Mouse (Mus musculus) thymus, postnatal 10 days (tissue): ENCODE data around the gene Sardh.

Experiments used
- DNase-seq, 2 experiments: peaks; one replicate each; pipeline ENCODE4 v3.0.0; 2021; ENCODE audit warnings: low spot score in 2 of 2

The Sardh gene

DNA sequence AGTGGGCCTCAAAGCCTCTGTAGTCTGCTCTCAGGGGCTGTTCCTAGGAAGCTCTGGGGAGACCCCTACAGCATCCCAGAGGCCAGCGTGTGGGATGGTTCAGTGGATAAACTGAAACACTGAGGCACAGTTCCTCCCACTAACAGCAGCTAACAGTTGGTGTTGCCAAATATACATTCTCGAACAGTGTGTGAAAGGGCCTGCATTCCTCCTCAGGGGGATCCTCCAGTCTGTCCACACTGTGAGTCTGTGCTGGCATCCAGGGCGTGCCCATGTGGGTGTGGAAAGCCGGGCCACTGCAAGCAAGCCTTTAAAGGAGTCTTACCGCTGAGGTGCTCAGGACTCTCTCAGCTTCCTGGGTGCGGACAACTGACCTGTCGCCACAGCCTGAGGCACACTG is 21.6 kb downstream of the Sardh start:
- no peak for DNase-seq

DNA sequence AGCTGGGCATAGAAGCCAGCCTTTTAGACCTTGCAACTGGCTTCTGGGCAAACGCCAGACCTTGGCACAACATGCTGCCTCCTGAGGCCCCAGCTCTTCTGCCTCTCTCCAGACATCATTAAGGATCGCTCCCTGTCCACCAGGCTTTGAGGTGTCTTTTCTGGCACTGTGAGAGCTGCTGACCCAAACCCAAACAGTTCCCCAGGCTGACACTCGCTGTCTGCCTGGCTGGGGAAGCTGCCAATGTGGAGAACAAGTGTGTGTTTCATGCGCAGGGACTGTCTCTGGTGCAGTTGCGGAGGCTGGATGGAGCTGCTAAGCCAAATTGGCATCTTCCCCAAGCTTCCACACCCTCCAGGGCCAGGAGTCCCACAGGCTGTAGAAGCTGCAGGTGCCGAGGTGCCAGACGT is 25.1 kb downstream of the Sardh start:
- DNase-seq = no peak

GRCm38 (mm10) chr2:27218569-27218968 is 29.6 kb downstream of the Sardh start:
- no peak for DNase-seq

GRCm38 (mm10) chr2:27218121-27218544 is 30.0 kb downstream of the Sardh start:
- no peak for DNase-seq

GRCm38 (mm10) chr2:27215537-27215936 is 32.6 kb downstream of the Sardh start:
- DNase-seq = no peak

DNA sequence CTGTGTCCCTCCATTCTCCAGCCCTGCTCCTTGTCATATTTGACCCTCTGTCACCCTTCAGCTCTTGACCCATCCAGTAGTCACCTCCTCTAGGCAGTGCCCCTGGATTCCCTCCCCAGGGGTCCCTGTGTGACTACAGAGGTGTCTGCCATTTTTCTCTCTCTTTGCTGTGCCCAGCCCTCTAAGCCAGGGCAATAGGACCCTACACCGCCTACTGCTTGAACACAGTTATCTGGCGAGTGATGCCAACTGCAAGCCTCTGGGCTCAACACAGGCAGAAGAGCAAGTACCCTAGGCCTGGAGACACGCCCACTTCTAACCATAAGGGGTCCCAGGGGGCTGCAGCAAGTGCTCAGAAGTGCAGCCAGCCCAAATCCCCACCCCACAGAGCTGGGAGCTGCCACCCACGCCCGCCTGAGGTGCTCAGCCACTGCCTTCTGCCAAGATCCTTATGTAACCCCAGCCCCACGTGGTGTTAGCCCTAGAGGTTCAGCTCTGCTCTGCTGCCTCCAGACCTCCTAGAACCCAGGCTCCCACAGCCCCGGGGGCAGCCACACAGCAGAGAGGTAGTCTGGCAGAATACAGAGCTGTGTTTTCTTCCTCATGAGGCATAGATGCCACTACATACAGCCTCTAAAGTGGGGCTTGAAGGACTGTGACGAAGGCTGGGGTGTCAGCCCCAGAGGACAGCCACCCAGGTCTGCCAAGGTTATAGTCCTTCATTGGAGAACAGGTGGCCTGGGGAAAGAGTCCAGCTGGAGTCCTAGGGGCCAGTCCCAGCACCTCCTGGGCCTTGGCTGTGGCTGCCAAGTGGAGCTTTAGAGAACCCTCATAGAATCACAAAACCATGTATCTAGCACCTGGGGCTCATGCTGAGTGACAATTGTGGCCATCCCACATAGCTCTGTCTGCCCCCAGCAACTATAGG is 35.9 kb downstream of the Sardh start:
- no peak for DNase-seq

GRCm38 (mm10) chr2:27210676-27211210 is 37.4 kb downstream of the Sardh start:
- no peak for DNase-seq

- DNase-seq = peak; percentile 55 to 76
These were observed 37.9 kb downstream of the Sardh start for GRCm38 (mm10) chr2:27210255-27210654.

- peak; percentile 70 to 75 for DNase-seq
These were observed 38.3 kb downstream of the Sardh start for GRCm38 (mm10) chr2:27209816-27210215.

- DNase-seq = no peak
These were observed 38.8 kb downstream of the Sardh start for GRCm38 (mm10) chr2:27209370-27209769.

DNA sequence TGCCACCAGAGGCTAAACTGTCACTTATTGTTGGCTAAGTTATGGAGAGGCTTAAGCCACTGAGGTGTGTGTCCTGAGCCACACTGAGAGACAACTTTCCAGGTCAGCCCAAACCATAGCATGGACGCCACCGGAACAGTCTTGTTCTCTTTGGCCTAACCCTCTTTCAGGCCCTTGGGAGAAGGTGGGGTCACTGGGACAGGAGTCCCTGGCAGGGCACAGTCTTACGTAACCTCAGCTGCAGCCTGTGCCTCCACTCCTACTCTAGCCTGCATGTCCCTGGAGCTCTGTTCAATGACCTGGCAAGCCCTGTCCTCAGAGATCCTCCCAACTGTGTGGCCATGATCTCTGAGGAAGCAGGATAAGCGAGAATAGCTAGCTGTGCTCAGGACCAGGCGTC is 41.0 kb downstream of the Sardh start:
- no peak for DNase-seq

DNA sequence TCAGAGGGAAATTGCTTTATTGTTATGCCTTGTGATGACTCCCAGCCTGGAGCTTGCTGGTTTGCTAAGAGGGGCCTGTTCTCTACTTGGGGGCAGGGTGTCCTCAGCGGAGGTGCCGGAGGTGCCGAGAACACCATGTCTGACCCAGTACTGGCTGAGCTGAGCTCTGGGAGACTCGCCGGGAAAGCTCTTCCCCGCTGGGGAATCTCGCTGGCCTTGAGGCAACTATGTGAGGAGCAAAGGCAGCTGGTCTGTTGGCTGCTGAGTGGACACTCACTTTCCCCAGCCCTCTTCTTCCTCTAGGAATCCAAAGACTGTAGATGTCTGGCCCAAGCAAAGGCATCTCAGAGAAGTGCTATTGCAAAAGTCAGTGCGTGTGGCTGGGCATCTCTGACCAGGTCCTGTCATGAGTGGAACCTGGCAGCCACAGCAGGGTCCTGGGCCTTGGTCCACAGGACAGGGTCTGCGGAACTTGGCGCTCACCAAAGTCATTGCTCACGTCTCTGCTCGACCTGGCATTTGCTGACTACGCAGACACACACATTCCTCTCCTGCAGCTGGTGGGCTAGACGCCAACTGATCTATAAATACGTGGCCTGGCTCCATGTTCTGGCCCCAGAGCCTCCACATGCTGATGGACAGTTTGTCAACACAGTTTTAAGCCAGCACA is 41.9 kb downstream of the Sardh start:
- DNase-seq = no peak

GRCm38 (mm10) chr2:27205666-27206065 is 42.5 kb downstream of the Sardh start:
- no peak for DNase-seq

GRCm38 (mm10) chr2:27200586-27200985 is 47.6 kb downstream of the Sardh start:
- DNase-seq = no peak

- peak; percentile 52 to 54 for DNase-seq
These were observed 49.4 kb downstream of the Sardh start for GRCm38 (mm10) chr2:27198551-27199246.

DNA sequence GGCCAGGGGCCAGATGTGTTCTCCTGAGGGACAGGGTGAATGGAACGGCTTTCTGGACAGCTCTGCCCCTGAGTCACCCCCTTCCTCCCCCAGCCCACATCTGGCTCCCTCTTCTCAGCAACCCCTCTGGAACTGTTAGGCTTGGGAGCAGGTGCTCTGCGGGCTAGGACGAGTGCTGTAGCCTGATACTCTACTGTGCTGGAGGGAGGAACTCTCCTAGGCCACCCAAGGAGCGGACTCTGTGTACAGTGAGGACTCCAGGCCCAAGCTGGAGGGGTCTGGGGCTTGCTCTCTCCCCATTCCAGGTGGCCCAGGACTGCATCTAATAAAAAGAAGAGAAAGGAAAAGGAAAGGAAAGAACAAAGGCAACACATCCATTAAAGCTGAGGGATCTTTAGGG is 58.1 kb downstream of the Sardh start:
- DNase-seq = no peak

DNA sequence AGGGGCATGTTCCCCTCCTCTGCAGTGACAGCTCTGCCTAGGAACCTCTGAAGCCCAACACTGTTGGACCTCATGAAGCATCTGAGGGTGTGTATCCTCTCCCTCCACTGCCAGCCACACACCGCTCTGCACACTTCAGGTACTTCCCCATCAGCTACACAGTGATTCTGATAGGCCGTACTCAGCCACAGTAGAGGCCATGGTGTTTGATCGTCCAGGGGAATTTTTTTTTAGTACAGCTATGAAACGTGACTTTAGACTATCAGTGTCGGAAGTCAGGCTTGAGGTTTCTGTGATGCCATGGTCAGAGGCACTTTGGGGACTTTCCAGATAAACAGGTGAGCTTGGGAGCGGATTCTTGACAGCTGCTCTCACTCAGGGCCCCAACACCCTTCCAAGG is 60.6 kb downstream of the Sardh start:
- no peak for DNase-seq

DNA sequence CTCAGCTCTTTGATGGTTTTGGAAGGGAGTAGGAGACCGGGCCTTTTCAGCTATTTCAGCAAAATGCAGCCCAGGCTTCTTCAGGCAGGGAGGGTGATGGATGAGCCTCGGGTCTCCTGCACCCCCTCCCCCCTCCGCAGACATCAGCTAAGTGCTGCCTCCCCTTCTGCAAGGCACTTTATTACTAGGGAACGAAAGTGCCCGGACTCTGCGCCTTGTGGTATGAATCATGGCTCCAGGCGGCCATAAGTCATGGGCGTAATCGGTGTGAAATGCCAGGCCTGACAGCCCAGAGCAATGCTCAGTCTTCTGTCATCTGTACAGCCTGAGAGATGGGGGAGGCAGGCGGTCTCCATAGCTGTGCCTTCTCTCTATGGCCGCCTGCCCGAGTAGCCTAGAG is 64.4 kb downstream of the Sardh start:
- DNase-seq = no peak

DNA sequence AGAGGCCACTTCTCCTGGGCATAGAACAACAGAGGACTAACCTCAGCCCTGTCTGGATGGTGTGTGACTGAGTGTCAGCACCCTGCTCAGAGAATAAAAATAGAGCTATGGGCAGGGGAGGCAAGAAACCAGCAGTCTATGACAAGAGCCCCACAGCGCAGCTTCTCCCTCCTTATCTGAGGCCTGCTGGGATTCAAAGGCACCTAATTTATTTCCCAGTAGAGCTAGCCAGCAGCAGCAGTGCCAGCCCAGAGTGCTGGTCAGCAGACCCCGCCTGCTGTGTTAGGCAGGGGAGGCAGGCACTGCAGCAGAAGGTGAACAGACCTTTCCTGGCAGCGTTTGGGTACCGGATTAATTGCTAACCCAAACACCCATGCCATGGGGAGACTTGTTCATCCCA is 66.2 kb downstream of the Sardh start:
- DNase-seq = no peak

DNA sequence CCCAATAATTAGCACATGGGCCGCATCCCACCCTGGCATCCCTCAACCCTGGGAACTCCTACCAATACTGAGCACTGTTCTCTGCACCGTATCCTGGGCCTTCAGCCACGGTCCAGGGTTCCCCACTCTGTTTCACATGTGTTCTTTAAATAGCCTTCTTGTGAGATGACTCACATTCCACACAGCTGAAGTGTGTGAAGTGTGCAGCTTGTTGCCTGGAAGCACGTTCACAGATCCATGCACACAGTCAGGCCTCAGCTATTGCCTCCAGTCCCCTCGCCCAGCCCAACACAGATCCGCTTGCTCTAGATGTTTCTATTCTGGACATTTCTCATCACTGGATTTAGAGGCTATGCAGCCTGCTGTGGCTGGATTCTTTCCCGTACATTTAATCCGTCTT is 69.0 kb downstream of the Sardh start:
- no peak for DNase-seq

DNA sequence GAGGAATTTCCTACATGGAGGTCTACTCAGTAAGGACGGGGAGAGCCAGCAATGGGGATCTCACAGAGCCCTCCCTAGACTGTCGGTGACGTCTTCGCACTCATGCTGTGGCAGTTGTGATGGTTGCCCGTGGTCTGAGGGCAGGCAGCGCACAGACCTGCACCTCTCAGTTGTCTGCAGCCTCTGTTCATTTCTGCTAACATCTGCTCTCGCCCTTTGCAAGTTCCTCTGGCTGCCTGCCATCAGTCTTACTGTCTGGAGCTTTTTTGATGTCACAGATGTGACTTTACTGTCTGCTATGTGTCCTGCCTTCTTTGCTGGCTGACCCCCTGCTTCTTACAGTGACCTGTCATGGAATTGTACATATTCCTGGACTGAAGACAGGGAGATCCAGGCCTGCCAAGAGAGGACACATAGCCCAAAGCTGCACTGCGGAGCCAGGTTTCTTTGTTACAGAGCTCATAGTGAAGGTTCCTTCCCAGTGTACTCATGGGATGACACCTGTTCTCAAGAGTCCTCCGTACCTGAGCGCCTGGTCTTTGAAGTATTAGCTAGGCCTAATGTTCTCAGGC is 72.4 kb downstream of the Sardh start:
- DNase-seq = peak; percentile 36 to 47

GRCm38 (mm10) chr2:27174242-27174641 is 73.9 kb downstream of the Sardh start:
- no peak for DNase-seq
